Mouse (Mus musculus) forebrain, embryonic 16.5 days (tissue): ENCODE measurements around the gene Pbrm1. TPM values are rescaled to one million over a fixed set of nuclear protein-coding genes. Genes with fewer than 3 reads are reported as not detected.

Source experiments
- ATAC-seq: fragments of 200-750 bp; cut with Nextera tagmentation; 2 replicates; pipeline ENCODE4 v1.8.0; 2017; ENCODE audit warnings: mild to moderate bottlenecking, moderate library complexity
- H3K27ac ChIP-seq: fragments of 300-500 bp; sonication (generic); 2 replicates; pipeline ENCODE4 v1.5.1; 2014; ENCODE audit warnings: low read length, control low read depth
- H3K27me3 ChIP-seq: fragments of 300-500 bp; sonication (generic); replicated peaks from 2 replicates; pipeline ENCODE4 v1.6.1; 2014; ENCODE audit warnings: low read length; ENCODE audit not compliant: control insufficient read depth, insufficient read depth
- H3K36me3 ChIP-seq: fragments of 300-500 bp; sonication (generic); 2 replicates; pipeline ENCODE4 v1.6.1; 2014; ENCODE audit not compliant: control insufficient read depth, insufficient read depth
- H3K4me1 ChIP-seq: fragments of 300-500 bp; sonication (generic); replicated peaks from 2 replicates; pipeline ENCODE4 v1.6.1; 2014; ENCODE audit warnings: low read length; ENCODE audit not compliant: control insufficient read depth, insufficient read depth
- H3K4me2 ChIP-seq: fragments of 300-500 bp; sonication (generic); 2 replicates; pipeline ENCODE4 v1.6.1; 2014; ENCODE audit warnings: mild to moderate bottlenecking, low read length, control low read depth
- H3K4me3 ChIP-seq: fragments of 300-500 bp; sonication (generic); replicated peaks from 2 replicates; pipeline ENCODE4 v1.5.1; 2014; ENCODE audit warnings: mild to moderate bottlenecking, low read length, control low read depth
- H3K9ac ChIP-seq: fragments of 300-500 bp; sonication (generic); replicated peaks from 2 replicates; pipeline ENCODE4 v1.6.1; 2014; ENCODE audit warnings: low read depth, low read length, control low read depth
- H3K9me3 ChIP-seq: fragments of 300-500 bp; sonication (generic); 2 replicates; pipeline ENCODE4 v1.6.1; 2016; ENCODE audit warnings: low read length; ENCODE audit not compliant: control insufficient read depth
- WGBS: fragments of 180-500 bp; shearing (Covaris S2); extraction: QIAGEN DNeasy Blood & Tissue Kit; methylation state at CpG from one replicate; pipeline ENCODE4 v1.1.7; 2014; 5-methylcytosine and 5-hydroxymethylcytosine counted together
- polyA plus RNA-seq: library from polyadenylated mRNA; unstranded; fragments of >200 nt; fragmentation: Nextera tagmentation; extraction: Ambion mirVana; gene quantifications from 2 replicates; pipeline ENCODE4 v1.2.1, GENCODE M21; 2015

Pbrm1 gene
- polyA plus RNA-seq, 1 experiment from 2014 or later, result 154 TPM

DNA sequence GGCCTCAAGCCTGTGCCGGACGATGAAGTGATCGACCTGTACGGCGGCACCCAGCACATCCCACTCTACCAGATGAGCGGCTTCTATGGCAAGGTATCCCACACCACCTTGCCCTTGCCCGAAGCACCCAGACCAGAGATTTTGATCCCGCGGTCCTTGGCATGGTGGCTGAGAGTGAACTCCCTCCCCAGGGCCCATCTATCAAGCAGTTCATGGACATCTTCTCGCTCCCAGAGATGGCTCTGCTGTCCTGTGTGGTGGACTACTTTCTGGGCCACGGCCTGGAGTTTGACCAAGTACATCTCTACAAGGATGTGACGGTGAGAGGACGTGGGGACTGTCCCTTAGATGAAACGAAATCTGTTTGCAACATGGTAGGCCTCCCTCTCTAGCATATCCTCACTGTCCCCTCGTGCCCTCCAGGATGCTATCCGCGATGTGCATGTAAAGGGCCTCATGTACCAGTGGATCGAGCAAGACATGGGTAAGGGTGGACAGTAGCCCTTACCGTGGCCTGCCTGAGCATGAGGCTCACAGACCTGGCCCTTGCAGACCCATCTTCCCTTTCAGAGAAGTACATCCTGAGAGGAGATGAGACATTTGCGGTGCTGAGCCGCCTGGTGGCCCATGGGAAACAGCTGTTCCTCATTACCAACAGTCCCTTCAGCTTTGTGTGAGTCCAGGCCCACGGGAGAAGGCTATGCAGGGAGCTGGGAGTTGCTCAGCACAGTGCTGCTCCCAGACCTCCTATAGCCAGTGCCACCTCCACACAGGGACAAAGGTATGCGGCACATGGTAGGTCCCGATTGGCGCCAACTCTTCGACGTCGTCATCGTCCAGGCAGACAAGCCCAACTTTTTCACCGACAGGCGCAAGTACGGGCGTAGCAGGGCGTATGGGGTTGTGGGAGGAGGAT, 116.8 kb downstream of the Pbrm1 start:
- no peak for ATAC-seq
- 97% methylated on average over 34 of the region's 34 CpGs for WGBS

GRCm38 (mm10) chr14:31136411-31137280, 117.7 kb downstream of the Pbrm1 start:
- no peaks in the 10 kb centered on the region; the same call in 1 of the 2 replicates for H3K36me3 ChIP-seq
- WGBS, result 88% methylated on average over 26 of the region's 26 CpGs

More for the DNA sequence above, 116.8 kb downstream of the Pbrm1 start:
- no peaks in the 10 kb centered on the region for H3K9me3 ChIP-seq
- no peak overlapping the region for H3K9ac ChIP-seq
- no peaks in the 10 kb centered on the region; the same call in 1 of the 2 replicates for H3K36me3 ChIP-seq
- H3K4me1 ChIP-seq, result peaks cover 34% of the 10 kb centered on the region
- no peak overlapping the region for H3K27ac ChIP-seq
- H3K4me2 ChIP-seq, result no peak overlapping the region
- H3K4me3 ChIP-seq, result no peak overlapping the region
- no peaks in the 10 kb centered on the region for H3K27me3 ChIP-seq

DNA sequence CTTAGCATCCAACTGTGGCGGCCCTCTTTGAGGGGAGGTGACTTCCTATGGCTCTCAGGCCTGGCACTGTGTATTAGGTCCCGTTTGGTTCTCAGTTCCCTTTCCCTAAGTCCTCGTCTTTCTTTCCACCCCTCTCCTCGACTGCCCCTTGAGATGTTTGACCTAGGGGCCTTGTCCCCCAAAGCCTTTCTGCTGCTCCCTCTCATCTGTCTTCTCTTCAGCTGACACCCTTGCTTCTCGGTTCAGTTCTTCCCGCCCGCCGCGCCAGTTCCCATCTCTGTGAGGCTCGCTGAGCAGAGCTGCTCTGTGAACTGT, 118.3 kb downstream of the Pbrm1 start:
- Histone ChIP-seq H3K9me3 (no peaks in the 10 kb centered on the region), H3K9ac (no peak overlapping the region), H3K27ac (no peak overlapping the region), H3K4me1 (peaks cover 26% of the 10 kb centered on the region), H3K36me3 (no peaks in the 10 kb centered on the region; the same call in 1 of the 2 replicates), H3K4me2 (no peak overlapping the region), H3K27me3 (no peaks in the 10 kb centered on the region), H3K4me3 (no peak overlapping the region)
- WGBS, result 80% methylated on average over 10 of the region's 10 CpGs
- no peak for ATAC-seq

More at GRCm38 (mm10) chr14:31136411-31137280, 117.7 kb downstream of the Pbrm1 start:
- H3K27me3 ChIP-seq, result no peaks in the 10 kb centered on the region
- peaks cover 31% of the 10 kb centered on the region for H3K4me1 ChIP-seq
- no peak for ATAC-seq
- no peak overlapping the region for H3K4me2 ChIP-seq
- no peaks in the 10 kb centered on the region for H3K9me3 ChIP-seq
- no peak overlapping the region for H3K9ac ChIP-seq
- H3K27ac ChIP-seq, result no peak overlapping the region
- no peak overlapping the region for H3K4me3 ChIP-seq

DNA sequence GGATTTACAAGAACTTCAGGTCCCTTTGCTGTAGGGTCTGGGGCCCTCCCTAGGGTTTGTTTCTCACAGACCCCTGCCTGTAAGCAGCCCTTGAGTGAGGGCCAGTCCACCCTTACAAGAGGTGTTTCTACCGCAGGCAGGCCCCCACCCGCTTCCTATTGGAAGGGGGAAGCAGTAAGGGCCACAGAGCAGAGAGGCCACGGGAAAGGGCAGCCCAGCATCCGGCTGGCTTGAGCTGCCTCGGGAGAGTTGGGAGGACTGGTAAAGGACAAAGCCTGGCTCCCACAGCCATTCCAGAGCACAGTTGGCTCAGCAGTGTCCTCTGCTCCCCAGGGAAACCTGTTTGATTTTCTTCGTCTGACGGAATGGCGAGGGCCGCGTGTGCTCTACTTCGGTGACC, 118.9 kb downstream of the Pbrm1 start:
- no peak overlapping the region for H3K4me2 ChIP-seq
- WGBS, result 82% methylated on average over 11 of the region's 11 CpGs
- no peak for ATAC-seq
- H3K9me3 ChIP-seq, result no peaks in the 10 kb centered on the region
- H3K4me1 ChIP-seq, result peaks cover 20% of the 10 kb centered on the region
- H3K27me3 ChIP-seq, result no peaks in the 10 kb centered on the region
- no peak overlapping the region for H3K27ac ChIP-seq
- H3K9ac ChIP-seq, result no peak overlapping the region
- H3K4me3 ChIP-seq, result no peak overlapping the region
- no peaks in the 10 kb centered on the region; the same call in 1 of the 2 replicates for H3K36me3 ChIP-seq

DNA sequence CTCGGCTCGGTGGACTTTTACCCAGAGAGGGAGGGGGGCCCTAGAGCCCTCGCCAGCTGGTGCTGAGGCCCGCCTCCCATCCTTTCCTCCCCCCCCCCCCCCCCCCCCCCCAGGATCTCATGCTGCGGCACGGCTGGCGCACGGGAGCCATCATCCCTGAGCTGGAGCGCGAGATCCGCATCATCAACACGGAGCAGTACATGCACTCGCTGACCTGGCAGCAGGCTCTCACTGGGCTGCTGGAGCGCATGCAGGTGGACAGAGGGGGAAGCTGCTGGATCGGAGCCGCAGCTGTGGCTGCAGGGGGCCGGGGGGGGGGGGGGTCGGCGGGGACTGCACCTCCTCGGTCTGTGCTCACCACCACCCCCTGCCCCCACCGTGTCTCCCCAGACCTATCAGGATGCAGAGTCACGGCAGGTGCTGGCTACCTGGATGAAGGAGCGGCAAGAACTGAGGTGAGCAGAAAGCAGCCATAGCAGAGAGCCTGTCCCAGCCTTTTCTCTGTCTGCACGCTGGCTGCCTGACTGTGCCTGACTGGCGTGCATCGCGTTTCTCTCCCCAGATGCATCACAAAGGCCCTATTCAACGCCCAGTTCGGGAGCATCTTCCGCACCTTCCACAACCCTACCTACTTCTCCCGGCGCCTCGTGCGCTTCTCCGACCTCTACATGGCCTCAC, 119.4 kb downstream of the Pbrm1 start:
- no peaks in the 10 kb centered on the region; the same call in 1 of the 2 replicates for H3K36me3 ChIP-seq
- H3K4me2 ChIP-seq, result no peak overlapping the region
- H3K4me3 ChIP-seq, result no peak overlapping the region
- 83% methylated on average over 19 of the region's 35 CpGs for WGBS
- no peaks in the 10 kb centered on the region for H3K27me3 ChIP-seq
- H3K9ac ChIP-seq, result no peak overlapping the region
- no peak for ATAC-seq
- H3K9me3 ChIP-seq, result no peaks in the 10 kb centered on the region
- no peak overlapping the region for H3K27ac ChIP-seq
- H3K4me1 ChIP-seq, result peaks cover 14% of the 10 kb centered on the region

DNA sequence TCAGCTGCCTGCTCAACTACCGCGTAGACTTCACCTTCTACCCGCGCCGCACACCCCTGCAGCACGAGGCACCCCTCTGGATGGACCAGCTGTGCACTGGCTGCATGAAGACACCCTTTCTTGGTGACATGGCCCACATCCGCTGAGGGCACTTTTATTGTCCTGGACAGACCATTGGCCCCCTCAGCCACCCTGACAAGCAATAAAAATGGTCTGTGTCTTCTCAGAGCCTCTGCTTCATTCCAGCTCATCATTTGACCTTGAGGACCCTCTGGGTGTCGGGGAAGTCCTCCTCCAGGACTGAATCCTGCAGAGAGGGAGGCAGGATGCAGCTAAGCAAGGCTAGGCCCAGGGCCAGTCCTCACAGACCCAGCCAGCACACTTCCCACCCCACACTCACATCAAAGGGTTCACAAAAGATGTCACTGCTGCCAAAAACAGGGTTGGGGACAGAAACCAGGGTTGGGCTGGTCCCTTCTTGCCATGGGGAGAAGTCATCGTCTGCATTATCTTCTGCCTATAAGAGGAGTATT, 120.0 kb downstream of the Pbrm1 start:
- Histone ChIP-seq H3K4me2 (no peak overlapping the region), H3K9me3 (no peaks in the 10 kb centered on the region), H3K36me3 (no peaks in the 10 kb centered on the region; the same call in 1 of the 2 replicates), H3K4me1 (peaks cover 8% of the 10 kb centered on the region), H3K9ac (no peak overlapping the region), H3K27ac (no peak overlapping the region), H3K27me3 (no peaks in the 10 kb centered on the region), H3K4me3 (no peak overlapping the region)
- WGBS, result 93% methylated on average over 9 of the region's 9 CpGs
- ATAC-seq, result no peak

DNA sequence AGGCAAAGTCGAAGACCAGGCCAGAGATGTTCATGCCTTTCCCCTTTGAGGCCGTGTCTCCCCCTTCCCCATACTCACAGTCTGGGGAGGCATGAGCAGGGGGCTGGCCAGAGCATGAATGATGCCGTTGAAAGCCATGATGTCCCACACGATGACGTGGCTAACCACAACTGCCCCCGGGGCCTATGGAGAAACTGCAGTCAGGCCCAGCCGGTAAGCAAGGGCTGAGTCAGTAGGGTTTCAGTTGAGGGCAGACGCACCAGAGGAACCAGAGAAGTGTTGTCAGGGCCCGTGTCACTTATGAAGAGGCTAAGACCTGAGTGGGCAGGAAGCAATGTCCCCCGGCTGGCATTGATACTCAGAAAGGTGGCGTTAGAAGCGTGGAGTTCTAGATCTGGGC, 120.7 kb downstream of the Pbrm1 start:
- no peak for ATAC-seq
- Histone ChIP-seq H3K9ac (no peak overlapping the region), H3K9me3 (no peaks in the 10 kb centered on the region), H3K4me1 (peaks cover 1% of the 10 kb centered on the region; the same call in 1 of the 2 replicates), H3K27ac (no peak overlapping the region), H3K4me3 (no peak overlapping the region), H3K27me3 (no peaks in the 10 kb centered on the region), H3K4me2 (no peak overlapping the region), H3K36me3 (no peaks in the 10 kb centered on the region; the same call in 1 of the 2 replicates)
- WGBS, result 90% methylated on average over 12 of the region's 12 CpGs

GRCm38 (mm10) chr14:31140141-31140540, 121.2 kb downstream of the Pbrm1 start:
- H3K4me3 ChIP-seq, result no peak overlapping the region
- no peak overlapping the region for H3K27ac ChIP-seq
- H3K4me2 ChIP-seq, result no peak overlapping the region
- H3K4me1 ChIP-seq, result no peaks in the 10 kb centered on the region
- no peaks in the 10 kb centered on the region for H3K9me3 ChIP-seq
- no peaks in the 10 kb centered on the region for H3K27me3 ChIP-seq
- no peak for ATAC-seq
- no peaks in the 10 kb centered on the region; the same call in 1 of the 2 replicates for H3K36me3 ChIP-seq
- H3K9ac ChIP-seq, result no peak overlapping the region
- 90% methylated on average over 15 of the region's 15 CpGs for WGBS
